Mouse (Mus musculus) liver, adult 2 months (tissue): Measurements from ENCODE around the gene Serinc2.

ENCODE experiments used
- CTCF ChIP-seq: fragments of 200-500 bp; IDR thresholded peaks from 2 replicates; pipeline ENCODE4 v1.5.1; 2011; ENCODE audit warnings: low read depth, low read length, control low read depth
- POLR2A ChIP-seq: fragments of 200-500 bp; IDR thresholded peaks from 2 replicates; pipeline ENCODE4 v1.6.1; 2011; ENCODE audit warnings: low read length, control low read depth; ENCODE audit not compliant: insufficient read depth; ENCODE audit errors: extremely low read depth

- no peak for TF ChIP-seq CTCF
- TF ChIP-seq POLR2A, result no peak
Measured at GRCm38 (mm10) chr4:130211870-130212269, 67.1 kb downstream of the Serinc2 start.
